Mouse (Mus musculus) lung, postnatal 0 days (tissue): ENCODE measurements at regions not wholly inside any gene's neighbourhood (a gene's known extent, or its start where the extent isn't known, plus 50 kb on each side); places are given as distances from the start of the nearest gene placed in this dataset.

Experiments used
- CTCF ChIP-seq: IDR thresholded peaks from 2 replicates; pipeline ENCODE4 v1.5.1; 2016; ENCODE audit warnings: antibody characterized with exemption, mild to moderate bottlenecking
- EP300 ChIP-seq: IDR thresholded peaks from 2 replicates; pipeline ENCODE4 v1.6.1; 2016; ENCODE audit warnings: antibody characterized with exemption, mild to moderate bottlenecking, control low read depth

GRCm38 (mm10) chr5:15803583-15803982 lies 89.5 kb upstream of the Speer4c start:
- TF ChIP-seq CTCF (no peak), EP300 (no peak)
